Mouse (Mus musculus): ENCODE measurements around the gene Akap8l. TPM values are rescaled to one million over a fixed set of nuclear protein-coding genes. Genes with fewer than 3 reads are reported as not detected.

The Akap8l gene
- polyA plus RNA-seq, 1 experiment from 2014 or later: 59.0 TPM

DNA sequence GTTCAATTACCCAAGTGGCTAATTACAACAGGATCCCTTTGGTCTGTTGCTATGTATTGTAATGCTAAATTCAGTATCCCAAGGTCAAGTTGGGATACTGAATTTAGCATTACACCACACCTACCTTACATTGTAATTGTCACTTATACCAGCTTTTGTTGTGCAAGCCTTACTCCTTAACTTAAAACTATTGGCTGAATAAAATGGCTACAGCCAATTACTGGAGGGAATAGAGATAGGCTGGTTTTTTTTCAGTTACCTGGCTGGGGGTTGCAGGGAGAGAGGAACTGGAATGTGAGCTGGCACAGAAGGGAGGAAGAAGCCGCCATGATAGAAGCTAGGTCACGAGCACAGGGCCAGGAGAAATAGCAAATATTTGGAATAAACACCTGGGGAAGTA lies 54.5 kb downstream of the Akap8l start:
- Histone ChIP-seq H3K9ac (ENCODE audit: low read depth, low read length) (no peak overlapping the region), H3K4me3 (ENCODE audit: low read depth, low read length) (no peak overlapping the region), H3K4me1 (ENCODE audit: control insufficient read depth, insufficient read depth, low read length) (no peaks in the 10 kb centered on the region), H3K4me2 (no peak overlapping the region), H3K27ac (ENCODE audit: low read depth, low read length) (no peak overlapping the region), H3K9me3 (replicated peaks; ENCODE audit: control insufficient read depth, low read length) (no peaks in the 10 kb centered on the region), H3K27me3 (ENCODE audit: control insufficient read depth, insufficient read depth, low read length) (no peaks in the 10 kb centered on the region), H3K36me3 (ENCODE audit: control insufficient read depth, insufficient read depth, low read length) (no peaks in the 10 kb centered on the region)
- ATAC-seq (replicated peaks; ENCODE audit: insufficient number of reproducible peaks, low FRiP score, low TSS enrichment): no peak
- 72% methylated on average over 2 of the region's 2 CpGs for WGBS (ENCODE audit: insufficient replicate concordance)

DNA sequence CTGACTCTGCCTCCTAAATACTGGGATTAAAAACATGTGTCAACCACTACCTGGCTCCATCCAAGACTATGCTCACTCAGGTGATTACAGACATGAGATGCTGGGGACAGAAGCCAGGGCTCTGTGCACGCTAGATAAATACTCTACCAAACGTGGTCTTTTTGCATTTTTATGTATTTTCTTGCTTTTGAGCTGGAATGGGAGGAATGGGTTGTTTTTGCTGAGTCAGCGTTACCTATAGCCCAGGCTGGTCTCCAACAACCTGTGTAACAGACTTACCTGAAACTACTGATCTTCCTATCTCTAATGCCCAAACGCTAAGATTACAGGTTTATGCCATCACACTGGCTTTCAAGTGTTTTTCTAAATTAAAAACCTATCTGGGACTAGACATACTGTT lies 55.2 kb downstream of the Akap8l start:
- 71% methylated on average over 4 of the region's 4 CpGs for WGBS (ENCODE audit: insufficient replicate concordance)
- Histone ChIP-seq H3K4me2 (no peak overlapping the region), H3K4me1 (ENCODE audit: control insufficient read depth, insufficient read depth, low read length) (no peaks in the 10 kb centered on the region), H3K36me3 (ENCODE audit: control insufficient read depth, insufficient read depth, low read length) (no peaks in the 10 kb centered on the region), H3K4me3 (ENCODE audit: low read depth, low read length) (no peak overlapping the region), H3K27ac (ENCODE audit: low read depth, low read length) (no peak overlapping the region), H3K9me3 (replicated peaks; ENCODE audit: control insufficient read depth, low read length) (no peaks in the 10 kb centered on the region), H3K9ac (ENCODE audit: low read depth, low read length) (no peak overlapping the region), H3K27me3 (ENCODE audit: control insufficient read depth, insufficient read depth, low read length) (no peaks in the 10 kb centered on the region)
- no peak for ATAC-seq (replicated peaks; ENCODE audit: insufficient number of reproducible peaks, low FRiP score, low TSS enrichment)

DNA sequence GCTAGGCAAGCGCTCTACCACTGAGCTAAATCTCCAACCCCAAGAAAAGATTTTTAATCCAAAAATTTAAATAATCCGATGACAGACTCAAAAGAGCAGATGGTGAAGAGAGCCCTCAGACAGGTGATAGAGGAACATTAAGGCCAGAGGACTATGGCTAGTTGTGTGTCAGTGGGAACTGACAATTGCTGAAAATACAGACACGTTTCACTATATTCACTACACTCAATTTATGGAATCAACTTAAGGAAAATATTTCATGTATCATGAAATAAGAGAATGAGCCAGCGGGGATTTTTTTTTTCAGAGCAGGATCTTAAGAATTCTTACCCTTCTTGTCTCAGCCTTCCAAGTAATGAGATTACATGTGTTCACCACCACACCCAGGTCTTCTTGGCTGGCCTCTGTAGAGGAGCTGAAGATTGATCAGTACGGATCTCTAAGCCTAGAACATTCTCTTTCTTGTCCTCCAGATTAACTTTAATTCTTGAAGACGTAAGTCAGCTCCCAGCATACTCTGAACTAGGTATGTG lies 65.2 kb downstream of the Akap8l start:
- peak overlapping the region; percentile 96 for H3K9ac ChIP-seq (ENCODE audit: low read depth, low read length)
- no peaks in the 10 kb centered on the region for H3K36me3 ChIP-seq (ENCODE audit: control insufficient read depth, insufficient read depth, low read length)
- H3K27ac ChIP-seq (ENCODE audit: low read depth, low read length): peak overlapping the region; percentile 99
- no peaks in the 10 kb centered on the region for H3K9me3 ChIP-seq (replicated peaks; ENCODE audit: control insufficient read depth, low read length)
- no peak for ATAC-seq (replicated peaks; ENCODE audit: insufficient number of reproducible peaks, low FRiP score, low TSS enrichment)
- peaks cover 8% of the 10 kb centered on the region for H3K4me1 ChIP-seq (ENCODE audit: control insufficient read depth, insufficient read depth, low read length)
- peak overlapping the region; percentile 88 for H3K4me3 ChIP-seq (ENCODE audit: low read depth, low read length)
- H3K4me2 ChIP-seq: peak overlapping the region; percentile 82
- no peaks in the 10 kb centered on the region for H3K27me3 ChIP-seq (ENCODE audit: control insufficient read depth, insufficient read depth, low read length)
- WGBS (ENCODE audit: insufficient replicate concordance): 48% methylated on average over 6 of the region's 6 CpGs

DNA sequence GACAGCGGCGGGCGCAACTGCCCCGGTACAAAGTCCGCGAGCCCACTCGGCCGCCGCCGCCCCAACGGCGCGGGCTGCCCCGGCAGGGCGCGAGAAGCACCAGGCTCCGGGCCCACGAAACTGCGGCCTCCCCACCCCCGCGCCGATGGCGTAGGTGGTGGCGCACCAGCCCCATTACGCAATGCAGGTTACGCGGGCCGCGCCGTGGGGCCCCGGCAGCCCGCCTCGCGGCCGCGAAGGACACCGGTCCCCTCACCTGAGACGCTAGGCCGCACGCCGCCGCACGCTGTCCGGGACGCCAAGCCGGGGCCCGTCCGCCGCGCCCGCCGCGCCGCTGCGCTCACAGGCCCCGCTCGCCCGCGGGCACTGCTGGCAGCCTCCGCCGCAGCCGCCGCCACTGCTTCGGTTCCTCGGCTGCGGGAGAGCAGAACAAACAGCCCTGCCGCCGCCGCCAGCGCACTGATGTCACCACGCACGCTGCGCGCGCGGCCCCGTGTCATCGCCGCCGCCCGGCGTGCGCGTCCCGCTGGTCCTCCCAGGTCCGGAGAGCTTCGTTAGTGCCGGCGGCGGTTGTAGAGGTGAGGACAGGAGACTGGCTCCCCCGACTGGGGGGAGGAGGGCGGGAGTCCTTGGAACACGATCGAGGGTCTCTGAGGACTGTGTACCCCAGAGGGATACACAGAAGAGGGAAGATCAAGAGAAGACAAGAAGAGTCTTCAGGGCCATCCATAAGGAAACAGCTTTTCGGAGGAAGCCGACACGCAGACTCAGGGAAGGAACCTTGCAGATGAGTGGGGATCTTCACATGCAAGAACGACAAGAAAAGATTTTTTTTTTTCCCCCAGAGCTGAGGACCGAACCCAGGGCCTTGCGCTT lies 65.9 kb downstream of the Akap8l start, which contains the start of gene Brd4:
Gene Brd4 (minus strand): TSS at position 461 of the 876 bp plus-strand sequence.
- Histone ChIP-seq H3K9me3 (replicated peaks; ENCODE audit: control insufficient read depth, low read length) (no peaks in the 10 kb centered on the region), H3K27ac (ENCODE audit: low read depth, low read length) (peak within 1 kb of the TSS; percentile 99), H3K4me3 (ENCODE audit: low read depth, low read length) (peak within 1 kb of the TSS; percentile 88), H3K4me2 (peak within 1 kb of the TSS; percentile 82), H3K9ac (ENCODE audit: low read depth, low read length) (peak within 1 kb of the TSS; percentile 96), H3K27me3 (ENCODE audit: control insufficient read depth, insufficient read depth, low read length) (no peaks in the 10 kb centered on the region), H3K4me1 (ENCODE audit: control insufficient read depth, insufficient read depth, low read length) (peaks cover 8% of the 10 kb centered on the region), H3K36me3 (ENCODE audit: control insufficient read depth, insufficient read depth, low read length) (no peaks in the 10 kb centered on the region)
- peak; percentile 88 for ATAC-seq (replicated peaks; ENCODE audit: insufficient number of reproducible peaks, low FRiP score, low TSS enrichment)
- WGBS (ENCODE audit: insufficient replicate concordance): under 1% methylated on average over 82 of the region's 100 CpGs

DNA sequence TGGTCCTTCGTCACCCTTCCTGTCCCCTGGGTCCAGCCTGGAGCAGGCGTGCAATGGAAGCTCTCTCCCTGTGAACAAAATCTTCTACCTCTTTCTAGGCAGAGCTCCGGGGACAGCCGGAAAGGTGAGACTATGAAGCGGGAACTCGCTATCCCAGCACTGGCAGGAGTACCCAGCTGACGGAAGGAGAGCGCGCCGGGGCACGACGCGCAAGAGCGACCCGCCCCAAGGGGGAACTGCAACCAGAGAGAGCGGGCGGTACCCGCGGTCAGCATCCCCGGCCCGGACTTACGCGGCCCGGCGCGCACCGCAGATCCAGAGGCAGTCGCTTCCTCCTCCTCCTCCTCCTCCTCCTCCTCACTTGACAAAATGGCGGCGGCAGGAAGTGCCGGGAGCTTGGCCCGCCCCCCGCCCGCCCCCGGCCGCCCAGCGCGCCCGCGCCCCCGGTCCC lies 66.6 kb downstream of the Akap8l start:
- Histone ChIP-seq H3K27me3 (ENCODE audit: control insufficient read depth, insufficient read depth, low read length) (no peaks in the 10 kb centered on the region), H3K4me1 (ENCODE audit: control insufficient read depth, insufficient read depth, low read length) (peaks cover 8% of the 10 kb centered on the region), H3K9ac (ENCODE audit: low read depth, low read length) (peak overlapping the region; percentile 96), H3K27ac (ENCODE audit: low read depth, low read length) (peak overlapping the region; percentile 99), H3K4me2 (peak overlapping the region; percentile 82), H3K36me3 (ENCODE audit: control insufficient read depth, insufficient read depth, low read length) (no peaks in the 10 kb centered on the region), H3K9me3 (replicated peaks; ENCODE audit: control insufficient read depth, low read length) (no peaks in the 10 kb centered on the region), H3K4me3 (ENCODE audit: low read depth, low read length) (peak overlapping the region; percentile 88)
- peak; percentile 68 for ATAC-seq (replicated peaks; ENCODE audit: insufficient number of reproducible peaks, low FRiP score, low TSS enrichment)
- WGBS (ENCODE audit: insufficient replicate concordance): 0% methylated on average over 28 of the region's 41 CpGs

DNA sequence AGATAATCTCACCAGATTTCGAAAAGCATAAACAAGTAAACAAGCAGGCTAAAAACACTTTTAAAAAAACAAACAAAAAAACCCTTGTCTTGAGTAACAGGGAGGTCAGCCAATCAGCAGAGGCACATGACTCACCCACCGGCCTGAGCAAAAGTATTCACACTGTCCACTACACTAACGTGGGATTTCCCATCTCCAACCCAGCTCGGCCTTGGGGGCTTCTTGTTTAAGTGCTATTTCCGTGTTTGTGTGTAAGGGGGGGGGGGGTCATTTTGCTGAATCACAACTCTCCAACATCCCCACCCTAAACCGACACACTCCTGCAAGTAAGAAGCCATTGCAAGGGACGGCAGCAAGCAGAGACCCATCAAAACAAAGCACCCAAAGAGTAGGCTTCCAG lies 67.1 kb downstream of the Akap8l start:
- Histone ChIP-seq H3K9ac (ENCODE audit: low read depth, low read length) (peak overlapping the region; percentile 96), H3K4me3 (ENCODE audit: low read depth, low read length) (peak overlapping the region; percentile 88), H3K4me1 (ENCODE audit: control insufficient read depth, insufficient read depth, low read length) (peaks cover 8% of the 10 kb centered on the region), H3K27ac (ENCODE audit: low read depth, low read length) (peak overlapping the region; percentile 99), H3K9me3 (replicated peaks; ENCODE audit: control insufficient read depth, low read length) (no peaks in the 10 kb centered on the region), H3K27me3 (ENCODE audit: control insufficient read depth, insufficient read depth, low read length) (no peaks in the 10 kb centered on the region), H3K36me3 (ENCODE audit: control insufficient read depth, insufficient read depth, low read length) (no peaks in the 10 kb centered on the region), H3K4me2 (peak overlapping the region; percentile 82)
- WGBS (ENCODE audit: insufficient replicate concordance): 6% methylated on average over 7 of the region's 7 CpGs
- no peak for ATAC-seq (replicated peaks; ENCODE audit: insufficient number of reproducible peaks, low FRiP score, low TSS enrichment)

DNA sequence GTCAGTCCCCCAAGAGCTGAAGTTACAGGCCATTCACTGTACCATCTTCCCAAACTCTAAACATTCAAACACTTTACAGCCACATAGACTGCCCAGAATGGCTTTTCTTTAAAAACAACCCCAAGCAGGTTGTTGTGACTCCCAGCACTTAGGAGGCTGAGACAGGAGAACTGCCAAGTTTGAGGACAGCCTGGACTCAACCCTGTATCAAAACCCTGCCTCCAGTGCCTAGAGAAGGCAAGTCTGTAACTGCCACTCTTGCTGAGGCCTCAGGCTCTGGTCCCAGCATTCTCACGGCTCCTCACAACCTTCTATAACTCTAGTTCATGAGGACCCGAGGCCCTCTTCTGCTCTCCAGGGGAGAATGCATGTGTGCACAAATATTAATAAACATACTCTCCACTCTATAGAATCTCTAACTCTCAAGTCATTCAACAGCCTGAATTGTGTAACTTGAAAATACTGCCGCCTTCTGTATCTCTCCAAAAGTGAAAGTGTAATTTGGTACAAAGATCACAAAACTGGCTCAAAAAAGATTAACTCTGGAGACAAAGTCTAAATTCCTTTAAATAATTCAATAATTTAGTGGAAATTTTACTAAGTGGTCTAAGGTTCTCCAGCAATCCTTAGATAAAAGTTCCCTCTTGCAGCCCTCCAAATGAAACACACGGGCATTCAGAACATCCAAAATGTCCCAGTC lies 68.6 kb downstream of the Akap8l start:
- no peaks in the 10 kb centered on the region for H3K27me3 ChIP-seq (ENCODE audit: control insufficient read depth, insufficient read depth, low read length)
- H3K4me3 ChIP-seq (ENCODE audit: low read depth, low read length): no peak overlapping the region
- WGBS (ENCODE audit: insufficient replicate concordance): 81% methylated on average over 4 of the region's 4 CpGs
- no peak overlapping the region for H3K9ac ChIP-seq (ENCODE audit: low read depth, low read length)
- H3K4me1 ChIP-seq (ENCODE audit: control insufficient read depth, insufficient read depth, low read length): peaks cover 8% of the 10 kb centered on the region
- H3K4me2 ChIP-seq: no peak overlapping the region
- H3K27ac ChIP-seq (ENCODE audit: low read depth, low read length): no peak overlapping the region
- no peak for ATAC-seq (replicated peaks; ENCODE audit: insufficient number of reproducible peaks, low FRiP score, low TSS enrichment)
- no peaks in the 10 kb centered on the region for H3K36me3 ChIP-seq (ENCODE audit: control insufficient read depth, insufficient read depth, low read length)
- H3K9me3 ChIP-seq (replicated peaks; ENCODE audit: control insufficient read depth, low read length): no peaks in the 10 kb centered on the region

DNA sequence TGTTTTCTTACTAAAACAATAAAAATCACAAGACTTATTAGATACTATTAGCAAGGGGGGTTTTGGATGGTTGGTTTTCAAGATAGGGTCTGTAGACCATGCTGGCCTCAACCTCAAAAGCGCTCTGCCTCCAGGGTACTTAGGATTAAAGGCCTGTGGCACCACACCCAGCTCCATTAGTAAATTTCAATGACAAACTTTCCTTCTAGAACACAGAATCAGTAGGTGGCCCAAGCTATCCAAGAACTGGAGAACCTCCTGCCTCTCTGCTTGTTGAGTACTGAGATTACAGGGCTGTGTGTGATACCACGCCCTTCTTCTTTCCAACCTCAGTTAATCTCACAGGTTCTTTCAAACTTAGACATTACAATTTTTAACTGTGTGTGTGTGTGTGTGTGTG lies 69.3 kb downstream of the Akap8l start:
- peaks cover 10% of the 10 kb centered on the region for H3K4me1 ChIP-seq (ENCODE audit: control insufficient read depth, insufficient read depth, low read length)
- H3K27ac ChIP-seq (ENCODE audit: low read depth, low read length): no peak overlapping the region
- no peaks in the 10 kb centered on the region for H3K36me3 ChIP-seq (ENCODE audit: control insufficient read depth, insufficient read depth, low read length)
- H3K9ac ChIP-seq (ENCODE audit: low read depth, low read length): no peak overlapping the region
- no peaks in the 10 kb centered on the region for H3K9me3 ChIP-seq (replicated peaks; ENCODE audit: control insufficient read depth, low read length)
- WGBS (ENCODE audit: insufficient replicate concordance): 88% methylated on average over 2 of the region's 2 CpGs
- no peak overlapping the region for H3K4me2 ChIP-seq
- no peak for ATAC-seq (replicated peaks; ENCODE audit: insufficient number of reproducible peaks, low FRiP score, low TSS enrichment)
- H3K27me3 ChIP-seq (ENCODE audit: control insufficient read depth, insufficient read depth, low read length): no peaks in the 10 kb centered on the region
- no peak overlapping the region for H3K4me3 ChIP-seq (ENCODE audit: low read depth, low read length)
